Mouse (Mus musculus): ENCODE results near the gene Igsf3. TPM values are rescaled to one million over a fixed set of nuclear protein-coding genes. Genes with fewer than 3 reads are reported as not detected.

The Igsf3 gene
- polyA plus RNA-seq, 1 experiment from 2014 or later, result 19.8 TPM

GRCm38 (mm10) chr3:101509707-101510544 lies 133.0 kb downstream of the Igsf3 start:
- H3K27me3 ChIP-seq (ENCODE audit: control insufficient read depth, insufficient read depth, low read length), result no peaks in the 10 kb centered on the region
- H3K9me3 ChIP-seq (ENCODE audit: control insufficient read depth, low read length), result peaks cover 6% of the 10 kb centered on the region; the same call in 1 of the 2 replicates
- no peak overlapping the region for H3K4me3 ChIP-seq (ENCODE audit: low read depth, low read length)
- DNase-seq (ENCODE audit: low spot score, missing footprints), result no peak
- 93% methylated on average over 10 of the region's 10 CpGs for WGBS
- H3K4me2 ChIP-seq, result no peak overlapping the region
- no peak overlapping the region for H3K27ac ChIP-seq (ENCODE audit: low read depth, low read length)
- H3K9ac ChIP-seq (ENCODE audit: low read length), result no peak overlapping the region
- ATAC-seq (ENCODE audit: low FRiP score), result no peak
- H3K36me3 ChIP-seq (ENCODE audit: control insufficient read depth, insufficient read depth, low read length), result no peaks in the 10 kb centered on the region
- peaks cover 3% of the 10 kb centered on the region for H3K4me1 ChIP-seq (ENCODE audit: control insufficient read depth, insufficient read depth, low read length)

DNA sequence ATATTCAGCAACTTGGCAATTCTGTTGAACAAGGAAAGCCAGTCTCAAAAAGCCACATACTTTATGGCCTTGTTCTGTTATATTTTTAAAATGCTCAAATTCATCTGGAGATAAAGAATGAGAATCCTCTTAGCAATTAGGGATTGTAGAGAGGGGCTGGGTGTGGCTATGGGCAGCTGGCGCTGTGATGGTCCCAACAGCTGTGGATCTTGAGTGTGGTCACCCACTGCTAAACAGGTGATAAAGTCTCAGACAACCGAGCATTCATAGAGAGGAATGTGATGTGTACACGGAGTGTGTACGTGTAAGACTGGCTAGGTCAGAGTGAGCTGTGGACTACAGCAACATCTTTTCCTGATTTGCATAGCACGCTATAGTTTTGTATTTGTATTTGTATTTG lies 133.7 kb downstream of the Igsf3 start:
- Histone ChIP-seq H3K27ac (ENCODE audit: low read depth, low read length) (no peak overlapping the region), H3K4me2 (no peak overlapping the region), H3K4me3 (ENCODE audit: low read depth, low read length) (no peak overlapping the region), H3K9me3 (ENCODE audit: control insufficient read depth, low read length) (peaks cover 6% of the 10 kb centered on the region; the same call in 1 of the 2 replicates), H3K9ac (ENCODE audit: low read length) (no peak overlapping the region), H3K4me1 (ENCODE audit: control insufficient read depth, insufficient read depth, low read length) (peaks cover 3% of the 10 kb centered on the region), H3K36me3 (ENCODE audit: control insufficient read depth, insufficient read depth, low read length) (no peaks in the 10 kb centered on the region), H3K27me3 (ENCODE audit: control insufficient read depth, insufficient read depth, low read length) (no peaks in the 10 kb centered on the region)
- DNase-seq (ENCODE audit: low spot score, missing footprints) (no peak), ATAC-seq (ENCODE audit: low FRiP score) (no peak)
- WGBS, result 89% methylated on average over 5 of the region's 5 CpGs

Other genes starting within 250 kb of the Igsf3 start
- 0.28 TPM in 1 of 2 replicates, not detected in the other for gene Cd2, start 89.1 kb upstream of the Igsf3 start, polyA plus RNA-seq (2014; fragmentation: Nextera tagmentation; extraction: Ambion mirVana)
- 81.3 and 87.0 TPM in 2 replicates for gene Atp1a1, start 227.6 kb downstream of the Igsf3 start, polyA plus RNA-seq (2014; fragmentation: Nextera tagmentation; extraction: Ambion mirVana)